Mouse (Mus musculus): Measurements from ENCODE around the gene Tarbp1.

Gene Tarbp1

GRCm38 (mm10) chr8:126474299-126475187 is at the start of gene Tarbp1:
Gene Tarbp1, minus strand, starts transcription at chr8:126475065.
- no peak for TF ChIP-seq POU5F1 (IDR thresholded peaks at IDR 0.05; ENCODE audit: borderline replicate concordance, low read length)
- no peak for TF ChIP-seq NANOG (IDR thresholded peaks at IDR 0.05; ENCODE audit: borderline replicate concordance, low read length)
- no peak for TF ChIP-seq CTCF (conservative IDR thresholded peaks at IDR 0.05; ENCODE audit: low read length)
- peaks cover 37% of the 10 kb centered on the region for H3K27me3 ChIP-seq (ENCODE audit: insufficient read depth, low read length)
- H3K9me3 ChIP-seq (ENCODE audit: low read length) = peaks cover 4% of the 10 kb centered on the region; the same call in 1 of the 2 replicates
- peak within 1 kb of the TSS; percentile 90 for H3K4me3 ChIP-seq (replicated peaks; ENCODE audit: low read length)
- peaks cover 28% of the 10 kb centered on the region for H3K36me3 ChIP-seq (ENCODE audit: insufficient read depth, low read length)
- H3K4me1 ChIP-seq (replicated peaks; ENCODE audit: low read depth, low read length) = peaks cover 28% of the 10 kb centered on the region

GRCm38 (mm10) chr8:126524233-126524985 is 49.5 kb upstream of the Tarbp1 start:
- Histone ChIP-seq H3K4me1 (replicated peaks; ENCODE audit: low read depth, low read length) (peaks cover 8% of the 10 kb centered on the region), H3K36me3 (ENCODE audit: insufficient read depth, low read length) (no peaks in the 10 kb centered on the region), H3K4me3 (replicated peaks; ENCODE audit: low read length) (no peak overlapping the region), H3K9me3 (ENCODE audit: low read length) (peaks cover 6% of the 10 kb centered on the region), H3K27me3 (ENCODE audit: insufficient read depth, low read length) (peaks cover 4% of the 10 kb centered on the region; the same call in 1 of the 2 replicates)
- TF ChIP-seq CTCF (conservative IDR thresholded peaks at IDR 0.05; ENCODE audit: low read length) = no peak
- TF ChIP-seq POU5F1 (IDR thresholded peaks at IDR 0.05; ENCODE audit: borderline replicate concordance, low read length) = no peak

- peaks cover 6% of the 10 kb centered on the region for H3K9me3 ChIP-seq (ENCODE audit: low read length)
- TF ChIP-seq CTCF (conservative IDR thresholded peaks at IDR 0.05; ENCODE audit: low read length) = no peak
- no peak for TF ChIP-seq POU5F1 (IDR thresholded peaks at IDR 0.05; ENCODE audit: borderline replicate concordance, low read length)
- TF ChIP-seq NANOG (IDR thresholded peaks at IDR 0.05; ENCODE audit: borderline replicate concordance, low read length) = no peak
- peaks cover 4% of the 10 kb centered on the region; the same call in 1 of the 2 replicates for H3K27me3 ChIP-seq (ENCODE audit: insufficient read depth, low read length)
Observed at GRCm38 (mm10) chr8:126523060-126523574, 48.3 kb upstream of the Tarbp1 start.

GRCm38 (mm10) chr8:126519447-126519975 is 44.6 kb upstream of the Tarbp1 start:
- Histone ChIP-seq H3K4me3 (replicated peaks; ENCODE audit: low read length) (no peak overlapping the region), H3K36me3 (ENCODE audit: insufficient read depth, low read length) (no peaks in the 10 kb centered on the region), H3K4me1 (replicated peaks; ENCODE audit: low read depth, low read length) (peaks cover 10% of the 10 kb centered on the region), H3K9me3 (ENCODE audit: low read length) (peaks cover 6% of the 10 kb centered on the region), H3K27me3 (ENCODE audit: insufficient read depth, low read length) (peaks cover 13% of the 10 kb centered on the region; the same call in 1 of the 2 replicates)
- TF ChIP-seq NANOG (IDR thresholded peaks at IDR 0.05; ENCODE audit: borderline replicate concordance, low read length) (no peak), CTCF (conservative IDR thresholded peaks at IDR 0.05; ENCODE audit: low read length) (peak; percentile 58)

More at GRCm38 (mm10) chr8:126523060-126523574, 48.3 kb upstream of the Tarbp1 start:
- Histone ChIP-seq H3K36me3 (ENCODE audit: insufficient read depth, low read length) (no peaks in the 10 kb centered on the region), H3K4me1 (replicated peaks; ENCODE audit: low read depth, low read length) (peaks cover 8% of the 10 kb centered on the region), H3K4me3 (replicated peaks; ENCODE audit: low read length) (no peak overlapping the region)

- Histone ChIP-seq H3K36me3 (ENCODE audit: insufficient read depth, low read length) (no peaks in the 10 kb centered on the region), H3K27me3 (ENCODE audit: insufficient read depth, low read length) (peaks cover 9% of the 10 kb centered on the region; the same call in 1 of the 2 replicates), H3K4me1 (replicated peaks; ENCODE audit: low read depth, low read length) (peaks cover 10% of the 10 kb centered on the region), H3K9me3 (ENCODE audit: low read length) (peaks cover 6% of the 10 kb centered on the region), H3K4me3 (replicated peaks; ENCODE audit: low read length) (0 out of 2 replicates have a peak overlapping the region, but pooled peaks have one; percentile 10)
- no peak for TF ChIP-seq NANOG (IDR thresholded peaks at IDR 0.05; ENCODE audit: borderline replicate concordance, low read length)
- no peak for TF ChIP-seq POU5F1 (IDR thresholded peaks at IDR 0.05; ENCODE audit: borderline replicate concordance, low read length)
- TF ChIP-seq CTCF (conservative IDR thresholded peaks at IDR 0.05; ENCODE audit: low read length) = no peak
Observed at GRCm38 (mm10) chr8:126516620-126517577, 42.0 kb upstream of the Tarbp1 start.

GRCm38 (mm10) chr8:126514011-126514964 is 39.4 kb upstream of the Tarbp1 start:
- peaks cover 10% of the 10 kb centered on the region for H3K4me1 ChIP-seq (replicated peaks; ENCODE audit: low read depth, low read length)
- no peak overlapping the region for H3K4me3 ChIP-seq (replicated peaks; ENCODE audit: low read length)
- TF ChIP-seq NANOG (IDR thresholded peaks at IDR 0.05; ENCODE audit: borderline replicate concordance, low read length) (no peak), CTCF (conservative IDR thresholded peaks at IDR 0.05; ENCODE audit: low read length) (no peak)

More at GRCm38 (mm10) chr8:126514011-126514964, 39.4 kb upstream of the Tarbp1 start:
- Histone ChIP-seq H3K27me3 (ENCODE audit: insufficient read depth, low read length) (peaks cover 9% of the 10 kb centered on the region; the same call in 1 of the 2 replicates), H3K9me3 (ENCODE audit: low read length) (no peaks in the 10 kb centered on the region), H3K36me3 (ENCODE audit: insufficient read depth, low read length) (no peaks in the 10 kb centered on the region)

Measured in E14TG2a.4 (cell line).